Mouse (Mus musculus): ENCODE measurements around the gene Mgat5.

Gene Mgat5

GRCm38 (mm10) chr1:127204817-127205485 lies at the start of gene Mgat5:
Gene Mgat5, plus strand, starts transcription at chr1:127205015.
- peak; percentile 77 for DNase-seq (ENCODE audit: low read depth, low spot score)

GRCm38 (mm10) chr1:127160118-127160760 lies 44.6 kb upstream of the Mgat5 start:
- DNase-seq (ENCODE audit: low read depth, low spot score), result no peak

GRCm38 (mm10) chr1:127164589-127165160 lies 40.1 kb upstream of the Mgat5 start:
- no peak for DNase-seq (ENCODE audit: low read depth, low spot score)

GRCm38 (mm10) chr1:127166521-127166920 lies 38.3 kb upstream of the Mgat5 start:
- no peak for DNase-seq (ENCODE audit: low read depth, low spot score)

GRCm38 (mm10) chr1:127167586-127167985 lies 37.2 kb upstream of the Mgat5 start:
- DNase-seq (ENCODE audit: low read depth, low spot score), result no peak

- DNase-seq (ENCODE audit: low read depth, low spot score), result no peak
Observed at GRCm38 (mm10) chr1:127168205-127168604, 36.6 kb upstream of the Mgat5 start.

- no peak for DNase-seq (ENCODE audit: low read depth, low spot score)
Observed at GRCm38 (mm10) chr1:127169516-127169915, 35.3 kb upstream of the Mgat5 start.

- DNase-seq (ENCODE audit: low read depth, low spot score), result no peak
Observed at GRCm38 (mm10) chr1:127171361-127171760, 33.5 kb upstream of the Mgat5 start.

GRCm38 (mm10) chr1:127173448-127173847 lies 31.4 kb upstream of the Mgat5 start:
- DNase-seq (ENCODE audit: low read depth, low spot score), result no peak

GRCm38 (mm10) chr1:127192396-127192795 lies 12.4 kb upstream of the Mgat5 start:
- no peak for DNase-seq (ENCODE audit: low read depth, low spot score)

- DNase-seq (ENCODE audit: low read depth, low spot score), result no peak
Observed at GRCm38 (mm10) chr1:127199186-127199585, 5.6 kb upstream of the Mgat5 start.

GRCm38 (mm10) chr1:127202360-127202759 lies 2.5 kb upstream of the Mgat5 start:
- DNase-seq (ENCODE audit: low read depth, low spot score), result no peak

GRCm38 (mm10) chr1:127203231-127203764 lies 1.5 kb upstream of the Mgat5 start:
- DNase-seq (ENCODE audit: low read depth, low spot score), result peak; percentile 5

- DNase-seq (ENCODE audit: low read depth, low spot score), result peak; percentile 2
Observed at GRCm38 (mm10) chr1:127205501-127206019, 745 bp downstream of the Mgat5 start.

GRCm38 (mm10) chr1:127206020-127206641 lies 1.3 kb downstream of the Mgat5 start:
- DNase-seq (ENCODE audit: low read depth, low spot score), result peak; percentile 11

GRCm38 (mm10) chr1:127206881-127207555 lies 2.2 kb downstream of the Mgat5 start:
- DNase-seq (ENCODE audit: low read depth, low spot score), result no peak

GRCm38 (mm10) chr1:127208167-127208566 lies 3.4 kb downstream of the Mgat5 start:
- no peak for DNase-seq (ENCODE audit: low read depth, low spot score)

- DNase-seq (ENCODE audit: low read depth, low spot score), result no peak
Observed at GRCm38 (mm10) chr1:127212812-127213211, 8.0 kb downstream of the Mgat5 start.

GRCm38 (mm10) chr1:127213434-127213833 lies 8.6 kb downstream of the Mgat5 start:
- no peak for DNase-seq (ENCODE audit: low read depth, low spot score)

GRCm38 (mm10) chr1:127214585-127215232 lies 9.9 kb downstream of the Mgat5 start:
- DNase-seq (ENCODE audit: low read depth, low spot score), result no peak

GRCm38 (mm10) chr1:127216979-127217378 lies 12.2 kb downstream of the Mgat5 start:
- DNase-seq (ENCODE audit: low read depth, low spot score), result peak; percentile 35

Data from retina, postnatal 7 days (tissue).